Mouse (Mus musculus) embryo, embryonic 10.5 days (tissue): Measurements from ENCODE around the gene Rtkn2.

ENCODE experiments used
- DNase-seq: peaks from one replicate; pipeline ENCODE4 v3.0.0-alpha.2; 2015; ENCODE audit warnings: low spot score

Gene Rtkn2

DNA sequence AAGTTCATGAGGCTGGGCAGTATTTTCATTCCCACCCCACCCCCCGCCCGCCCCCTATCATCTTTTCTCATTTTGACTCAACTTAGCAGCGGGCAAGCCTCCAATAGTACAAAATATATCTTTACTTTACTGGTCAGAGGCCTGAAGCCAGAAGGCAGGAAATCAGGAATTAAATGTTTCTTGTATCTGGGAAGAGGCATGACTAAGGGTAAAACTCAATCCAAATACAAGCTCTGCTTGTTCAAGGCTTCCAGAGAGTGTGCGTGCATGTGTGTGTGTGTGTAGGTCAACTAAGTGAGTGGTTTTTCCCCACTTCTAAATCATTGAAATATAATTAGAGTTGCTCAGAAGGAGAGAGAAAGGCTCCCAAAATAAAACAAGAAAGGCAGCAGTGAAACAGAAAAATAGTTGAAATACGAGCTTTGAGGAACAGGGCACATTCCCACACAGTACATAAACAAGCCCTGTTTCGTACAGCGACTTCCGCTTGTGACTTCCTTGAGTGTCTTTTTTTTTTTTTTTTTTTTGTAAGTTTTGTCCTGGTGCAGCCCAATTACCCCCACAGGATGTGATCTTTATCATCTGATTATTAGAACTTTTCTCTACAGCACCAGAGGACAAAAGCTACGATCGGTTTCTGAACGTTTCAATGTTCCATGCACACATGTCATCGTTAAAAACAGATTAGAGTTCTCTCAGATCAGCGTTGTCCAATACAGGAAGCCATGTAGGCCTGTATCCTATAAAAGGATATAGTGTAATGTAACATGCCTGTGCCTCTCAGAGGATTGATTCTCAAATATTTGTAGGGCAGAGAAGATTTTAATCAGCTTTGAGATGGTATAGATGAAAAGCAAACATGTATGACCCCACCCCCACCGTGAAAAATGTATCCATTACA is 125.8 kb downstream of the Rtkn2 start:
- peak; percentile 34 for DNase-seq

DNA sequence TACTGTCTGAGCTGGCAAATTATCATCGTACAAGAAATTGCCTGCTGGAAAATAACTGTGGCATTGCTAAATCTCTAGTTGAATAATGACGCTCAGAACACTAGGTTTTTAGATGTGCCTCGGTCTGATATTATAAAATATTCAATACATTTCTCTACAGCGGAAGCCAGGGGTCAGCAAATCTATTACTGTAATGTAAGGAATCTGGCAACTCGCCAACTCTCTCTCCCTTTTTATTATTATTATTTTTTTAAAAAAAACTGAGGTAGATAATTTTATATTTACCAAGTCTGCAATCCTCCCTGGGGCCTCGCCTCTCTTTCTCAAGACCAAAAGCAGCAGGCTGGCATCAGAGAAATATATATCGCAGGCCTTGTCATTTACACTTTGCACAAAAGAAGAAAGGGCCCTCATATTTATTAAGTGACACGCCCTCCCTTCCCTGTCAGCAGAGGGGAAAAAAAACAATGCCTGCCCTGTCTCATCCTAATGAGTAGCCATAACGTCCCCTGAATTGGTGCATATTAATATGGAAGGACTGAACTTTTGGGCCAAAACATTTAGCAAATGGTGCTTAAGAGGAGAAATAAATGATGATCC is 127.1 kb downstream of the Rtkn2 start:
- no peak for DNase-seq

DNA sequence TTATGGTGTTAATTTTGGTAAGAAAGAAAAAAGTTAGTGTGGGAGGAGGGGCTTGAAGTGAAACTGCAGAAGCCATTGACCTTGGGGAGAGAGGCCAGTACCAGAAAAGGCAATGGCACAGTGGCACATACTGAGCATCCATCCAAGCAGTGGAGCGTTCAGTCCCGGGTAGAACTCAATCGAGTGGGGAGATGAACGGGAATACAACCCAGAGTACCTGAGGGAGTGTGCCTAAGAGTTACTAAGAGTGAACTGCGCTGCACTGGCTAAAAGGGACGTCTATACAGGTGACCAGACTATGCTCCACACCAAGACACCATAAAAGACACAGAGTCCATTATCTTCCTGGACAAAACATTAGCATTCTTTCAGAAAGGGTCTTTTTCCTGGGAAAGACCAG is 128.3 kb downstream of the Rtkn2 start:
- DNase-seq = no peak
